Mouse (Mus musculus): ENCODE results near the gene Mtch1. TPM values are rescaled to one million over a fixed set of nuclear protein-coding genes. Genes with fewer than 3 reads are reported as not detected.

The Mtch1 gene
- total and polyA plus RNA-seq, 3 experiments = 78.7 to 175 (median 101) TPM

DNA sequence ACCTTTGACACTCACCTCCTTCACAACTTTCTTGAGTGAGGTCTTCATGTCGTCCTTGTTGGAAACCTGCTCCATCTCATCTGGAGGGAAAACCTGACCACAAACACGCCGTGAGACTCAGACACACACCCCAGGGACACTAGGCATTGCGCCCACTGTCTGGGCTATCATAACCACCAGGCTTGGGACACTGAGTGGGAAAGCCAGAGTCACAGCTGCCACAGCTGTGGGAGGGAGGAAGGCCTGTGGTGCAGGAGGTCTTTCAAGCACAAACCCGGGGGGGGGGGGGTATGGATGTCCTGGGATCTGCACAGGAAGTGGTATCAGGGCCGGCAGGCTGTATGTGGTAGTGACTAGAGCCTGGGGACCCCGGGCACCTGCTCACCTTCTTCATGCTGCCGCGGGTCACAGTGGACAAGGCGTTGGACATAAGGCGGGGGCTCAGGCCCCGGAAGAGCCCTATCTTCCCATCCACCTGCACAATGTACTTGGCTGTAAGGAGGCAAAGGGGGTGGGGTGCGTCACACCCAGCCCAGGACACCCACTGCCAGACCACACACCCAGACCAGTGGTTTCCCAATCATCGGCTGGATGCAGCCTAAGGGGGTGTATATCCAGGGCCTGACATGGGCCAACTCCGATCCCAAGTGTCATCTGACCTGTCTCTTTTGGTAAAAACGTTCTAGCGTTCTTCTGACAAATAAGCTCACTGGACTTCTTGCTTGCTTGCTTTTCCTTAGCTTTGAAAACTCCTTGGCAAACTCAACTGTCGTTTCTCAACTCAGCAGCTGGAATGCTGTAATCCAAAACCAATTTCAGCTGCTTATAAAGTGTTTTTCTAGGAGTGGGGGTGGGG, 7.1 kb downstream of the Mtch1 start:
- H3K4me1 ChIP-seq (ENCODE audit: insufficient read depth, low read depth, low read length) = peaks cover 56% of the 10 kb centered on the region
- TF ChIP-seq GATA2 (IDR thresholded peaks at IDR 0.05; ENCODE audit: borderline replicate concordance, low read depth, low read length) (no peak), TAL1 (conservative IDR thresholded peaks at IDR 0.05; ENCODE audit: low read depth, low read length) (peak; percentile 21; the same call in 1 of the 2 replicates), GATA1 (IDR thresholded peaks at IDR 0.05; ENCODE audit: borderline replicate concordance, low read length) (no peak), CTCF (IDR thresholded peaks at IDR 0.05; ENCODE audit: low read depth, low read length) (no peak)
- H3K9me3 ChIP-seq (replicated peaks) = no peaks in the 10 kb centered on the region
- peaks cover 99% of the 10 kb centered on the region for H3K36me3 ChIP-seq (replicated peaks)
- peak overlapping the region; percentile 54; the same call in 1 of the 2 replicates for H3K4me3 ChIP-seq (ENCODE audit: low read depth, low read length)
- ATAC-seq (ENCODE audit: extremely low read depth, insufficient number of reproducible peaks, low FRiP score, poor library complexity, severe bottlenecking) (peak; percentile 18; the same call in 1 of the 2 replicates), DNase-seq (ENCODE audit: low spot score) (peak; percentile 64)
- peaks cover 2% of the 10 kb centered on the region; the same call in 1 of the 2 replicates for H3K27me3 ChIP-seq (ENCODE audit: insufficient read depth, low read length)

DNA sequence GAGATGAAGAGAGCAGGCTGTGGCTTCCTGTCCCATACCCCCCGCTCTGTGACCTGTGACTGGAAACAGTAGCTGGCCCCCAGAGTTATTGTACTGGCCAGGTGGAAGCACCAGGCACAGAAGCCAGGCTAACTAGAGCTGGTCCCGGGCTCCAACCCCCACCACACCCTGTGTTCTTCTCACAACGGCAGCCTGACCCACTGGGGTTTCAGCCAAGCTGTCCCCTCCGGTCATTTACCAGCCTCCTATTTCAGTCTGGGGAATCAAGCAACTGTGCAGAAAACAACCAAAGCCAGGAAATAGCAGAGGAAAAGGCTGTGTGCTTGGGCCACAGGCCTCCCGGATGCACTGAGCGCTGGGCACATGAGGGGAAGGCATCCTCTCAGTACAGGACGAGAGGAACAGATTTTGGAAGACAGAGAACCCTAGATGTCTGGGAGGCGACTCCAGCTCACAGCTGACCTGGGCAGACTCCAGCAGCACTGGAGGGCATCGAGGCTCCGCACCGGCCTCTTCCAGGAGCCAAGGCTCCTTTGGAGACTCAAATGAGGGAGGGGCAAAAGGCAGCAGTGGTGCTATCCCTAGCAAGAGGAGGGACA, 8.5 kb downstream of the Mtch1 start:
- no peaks in the 10 kb centered on the region for H3K9me3 ChIP-seq (replicated peaks)
- TF ChIP-seq POLR2AphosphoS5 (IDR thresholded peaks at IDR 0.05; ENCODE audit: insufficient replicate concordance, low read depth, low read length) (no peak), GATA2 (IDR thresholded peaks at IDR 0.05; ENCODE audit: borderline replicate concordance, low read depth, low read length) (no peak), CTCF (IDR thresholded peaks at IDR 0.05; ENCODE audit: low read depth, low read length) (no peak), GATA1 (IDR thresholded peaks at IDR 0.05; ENCODE audit: borderline replicate concordance, low read length) (no peak)
- no peak for DNase-seq (ENCODE audit: low spot score)
- H3K36me3 ChIP-seq (replicated peaks) = peaks cover 97% of the 10 kb centered on the region
- peaks cover 49% of the 10 kb centered on the region for H3K4me1 ChIP-seq (ENCODE audit: insufficient read depth, low read depth, low read length)
- peaks cover 2% of the 10 kb centered on the region; the same call in 1 of the 2 replicates for H3K27me3 ChIP-seq (ENCODE audit: insufficient read depth, low read length)
- no peak for ATAC-seq (ENCODE audit: extremely low read depth, insufficient number of reproducible peaks, low FRiP score, poor library complexity, severe bottlenecking)
- no peak overlapping the region for H3K4me3 ChIP-seq (ENCODE audit: low read depth, low read length)

DNA sequence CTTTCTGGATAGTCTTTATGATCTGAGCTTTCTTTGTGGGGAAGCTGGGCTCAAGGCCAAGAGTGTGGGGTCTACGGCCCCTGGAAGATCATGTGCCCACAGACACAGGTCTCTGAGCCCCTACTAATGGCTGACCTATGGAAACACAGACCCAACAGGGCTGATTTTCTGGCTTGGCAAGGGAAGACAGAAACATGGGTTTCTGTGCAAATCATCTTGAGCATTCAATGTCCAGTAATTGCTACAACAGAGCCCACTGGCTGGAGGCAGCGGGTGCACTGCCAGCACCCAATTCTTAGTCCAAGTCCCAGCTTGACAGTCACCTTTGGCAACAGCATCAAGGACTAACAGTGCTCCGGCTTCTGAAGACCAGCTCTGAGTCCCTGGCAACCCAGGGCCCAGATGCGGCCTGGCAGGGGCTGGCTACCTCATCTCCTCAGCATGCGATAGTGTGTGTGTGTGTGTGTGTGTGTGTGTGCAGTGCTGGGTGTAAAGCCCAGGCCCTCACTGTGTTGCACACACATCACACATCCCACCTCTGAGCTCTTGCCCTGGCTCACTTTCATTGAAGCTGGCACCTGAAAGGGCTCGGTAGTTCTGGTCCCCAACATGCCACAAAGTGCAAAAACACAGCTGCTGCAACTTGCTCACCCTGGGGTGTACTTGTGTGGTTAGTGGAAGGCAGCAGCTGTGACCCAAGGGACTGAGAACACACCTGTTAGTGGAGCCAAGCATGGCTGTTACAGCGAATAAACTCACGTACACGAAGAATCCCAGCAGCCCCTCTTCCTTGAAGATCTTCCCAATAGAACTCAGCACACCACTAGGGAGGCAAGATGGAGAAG, 9.5 kb downstream of the Mtch1 start:
- H3K4me1 ChIP-seq (ENCODE audit: insufficient read depth, low read depth, low read length) = peaks cover 49% of the 10 kb centered on the region
- H3K27me3 ChIP-seq (ENCODE audit: insufficient read depth, low read length) = no peaks in the 10 kb centered on the region
- ATAC-seq (ENCODE audit: extremely low read depth, insufficient number of reproducible peaks, low FRiP score, poor library complexity, severe bottlenecking) (no peak), DNase-seq (ENCODE audit: low spot score) (no peak)
- no peak overlapping the region for H3K4me3 ChIP-seq (ENCODE audit: low read depth, low read length)
- H3K9me3 ChIP-seq (replicated peaks) = no peaks in the 10 kb centered on the region
- TF ChIP-seq TAL1 (conservative IDR thresholded peaks at IDR 0.05; ENCODE audit: low read depth, low read length) = no peak
- no peak for TF ChIP-seq GATA1 (IDR thresholded peaks at IDR 0.05; ENCODE audit: borderline replicate concordance, low read length)
- TF ChIP-seq CTCF (IDR thresholded peaks at IDR 0.05; ENCODE audit: low read depth, low read length) = no peak
- TF ChIP-seq POLR2AphosphoS5 (IDR thresholded peaks at IDR 0.05; ENCODE audit: insufficient replicate concordance, low read depth, low read length) = no peak
- TF ChIP-seq GATA2 (IDR thresholded peaks at IDR 0.05; ENCODE audit: borderline replicate concordance, low read depth, low read length) = no peak
- peaks cover 97% of the 10 kb centered on the region for H3K36me3 ChIP-seq (replicated peaks)

DNA sequence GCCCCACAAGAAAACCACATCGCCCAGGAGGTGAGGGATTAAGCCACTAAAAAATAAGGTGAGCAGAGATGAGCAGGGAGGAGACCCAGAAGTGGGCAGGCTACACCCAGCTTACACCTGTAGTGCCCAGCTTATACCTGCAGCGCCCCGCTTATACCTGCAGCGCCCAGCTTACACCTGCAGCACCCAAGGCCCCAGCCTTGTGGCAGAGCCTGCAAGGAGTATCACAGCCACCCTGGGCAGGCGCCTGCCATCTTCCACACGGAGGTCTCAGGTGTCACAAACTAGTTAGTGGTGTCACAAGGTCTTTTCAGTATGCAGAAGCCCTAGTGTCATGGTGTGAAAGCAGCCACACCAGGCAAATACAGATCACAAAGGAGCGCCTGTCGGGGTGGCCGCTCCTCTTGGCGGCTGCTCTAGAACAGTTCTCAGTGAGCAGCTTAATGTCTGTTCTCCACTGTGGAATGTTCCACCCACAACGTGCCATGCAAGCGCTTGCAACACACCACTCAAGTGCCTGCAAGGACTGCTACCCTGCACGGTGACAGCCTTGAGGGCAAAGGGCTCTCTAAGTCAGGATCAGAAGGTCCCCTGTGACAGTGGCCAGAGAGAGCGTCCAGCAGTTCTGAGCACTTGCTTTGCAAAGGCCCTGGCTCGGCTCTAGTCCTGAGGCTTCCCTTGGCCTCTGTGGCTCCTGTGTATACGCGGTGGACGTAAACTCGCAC, 11.3 kb downstream of the Mtch1 start:
- TF ChIP-seq GATA1 (IDR thresholded peaks at IDR 0.05; ENCODE audit: borderline replicate concordance, low read length) (no peak), TAL1 (conservative IDR thresholded peaks at IDR 0.05; ENCODE audit: low read depth, low read length) (no peak), POLR2AphosphoS5 (IDR thresholded peaks at IDR 0.05; ENCODE audit: insufficient replicate concordance, low read depth, low read length) (no peak), GATA2 (IDR thresholded peaks at IDR 0.05; ENCODE audit: borderline replicate concordance, low read depth, low read length) (no peak), CTCF (IDR thresholded peaks at IDR 0.05; ENCODE audit: low read depth, low read length) (no peak)
- DNase-seq (ENCODE audit: low spot score) = no peak
- Histone ChIP-seq H3K27me3 (ENCODE audit: insufficient read depth, low read length) (no peaks in the 10 kb centered on the region), H3K4me3 (ENCODE audit: low read depth, low read length) (no peak overlapping the region), H3K36me3 (replicated peaks) (peaks cover 97% of the 10 kb centered on the region), H3K9me3 (replicated peaks) (no peaks in the 10 kb centered on the region), H3K4me1 (ENCODE audit: insufficient read depth, low read depth, low read length) (peaks cover 44% of the 10 kb centered on the region)
- ATAC-seq (ENCODE audit: extremely low read depth, insufficient number of reproducible peaks, low FRiP score, poor library complexity, severe bottlenecking) = no peak

DNA sequence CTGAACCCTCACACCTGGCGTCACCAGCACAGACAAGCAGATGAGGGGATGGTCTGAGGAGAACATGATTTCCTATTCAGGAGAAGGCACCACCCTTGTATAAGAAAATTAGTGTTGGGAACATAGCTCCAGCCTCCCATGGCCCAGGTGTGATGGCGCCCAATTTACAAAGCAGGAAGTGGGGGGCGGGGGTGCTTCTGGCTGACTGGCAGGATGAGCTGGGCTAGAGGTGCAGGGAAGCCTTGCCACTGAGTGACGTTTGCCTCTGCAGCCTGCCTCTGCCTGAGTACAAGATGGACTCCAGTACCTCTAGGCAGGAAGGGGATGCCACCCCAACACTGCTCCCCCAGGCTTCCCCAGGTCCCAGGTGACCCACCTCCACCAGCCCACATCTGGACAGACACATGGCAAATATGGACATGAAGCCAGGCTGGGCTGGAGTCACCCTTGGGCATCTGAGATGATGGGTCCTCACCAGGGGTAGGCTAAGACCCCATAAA, 15.5 kb downstream of the Mtch1 start:
- Histone ChIP-seq H3K36me3 (replicated peaks) (peaks cover 95% of the 10 kb centered on the region), H3K4me1 (ENCODE audit: insufficient read depth, low read depth, low read length) (peaks cover 22% of the 10 kb centered on the region), H3K4me3 (ENCODE audit: low read depth, low read length) (no peak overlapping the region), H3K9me3 (replicated peaks) (no peaks in the 10 kb centered on the region), H3K27me3 (ENCODE audit: insufficient read depth, low read length) (no peaks in the 10 kb centered on the region; the same call in 1 of the 2 replicates)
- TF ChIP-seq CTCF (IDR thresholded peaks at IDR 0.05; ENCODE audit: low read depth, low read length) (no peak), TAL1 (conservative IDR thresholded peaks at IDR 0.05; ENCODE audit: low read depth, low read length) (no peak), GATA1 (IDR thresholded peaks at IDR 0.05; ENCODE audit: borderline replicate concordance, low read length) (no peak), POLR2AphosphoS5 (IDR thresholded peaks at IDR 0.05; ENCODE audit: insufficient replicate concordance, low read depth, low read length) (no peak), GATA2 (IDR thresholded peaks at IDR 0.05; ENCODE audit: borderline replicate concordance, low read depth, low read length) (no peak)
- ATAC-seq (ENCODE audit: extremely low read depth, insufficient number of reproducible peaks, low FRiP score, poor library complexity, severe bottlenecking) (no peak), DNase-seq (ENCODE audit: low spot score) (no peak)
